Mouse (Mus musculus) kidney, adult 9 months (tissue): ENCODE measurements at regions not wholly inside any gene's neighbourhood (a gene's known extent, or its start where the extent isn't known, plus 50 kb on each side); places are given as distances from the start of the nearest gene placed in this dataset.
A peak's percentile ranks its signal among the peaks of the same experiment; 100 is the strongest.

Experiments
- DNase-seq: peaks from one replicate; pipeline ENCODE4 v3.0.0; 2022

DNA sequence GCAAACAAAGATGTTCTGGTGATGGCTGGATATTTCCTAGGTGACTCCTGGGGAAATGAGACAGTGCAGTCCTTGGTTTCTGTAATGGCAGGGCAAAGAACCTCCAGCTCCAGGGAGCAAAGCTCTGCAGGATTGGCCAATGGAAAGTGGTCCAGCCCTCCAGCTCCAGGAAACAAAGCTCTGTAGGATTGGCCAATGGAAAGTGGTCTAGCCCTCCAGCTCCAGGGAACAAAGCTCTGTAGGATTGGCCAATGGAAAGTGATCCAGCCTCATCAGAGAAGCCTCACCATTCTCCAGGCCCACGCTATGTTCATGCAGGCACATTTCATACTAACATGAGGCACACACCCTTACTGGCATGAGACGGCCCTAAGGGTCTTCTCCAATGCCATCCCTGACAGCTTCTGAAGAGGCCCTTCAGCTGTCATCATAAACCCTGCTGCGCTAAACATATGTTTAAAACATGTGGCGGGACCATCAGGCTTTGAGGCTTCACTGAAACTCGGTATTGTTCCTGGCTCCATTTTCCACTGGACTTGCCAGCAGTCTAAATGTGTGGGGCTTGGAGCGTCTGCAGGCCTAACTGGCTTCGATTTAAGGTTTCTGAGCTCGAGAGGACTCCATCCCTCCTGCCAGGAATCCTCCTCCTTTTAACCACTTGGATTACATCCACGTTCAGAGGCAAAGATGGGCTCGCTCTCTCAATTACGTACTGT, 175.3 kb upstream of the Ccdc54 start:
- no peak for DNase-seq

DNA sequence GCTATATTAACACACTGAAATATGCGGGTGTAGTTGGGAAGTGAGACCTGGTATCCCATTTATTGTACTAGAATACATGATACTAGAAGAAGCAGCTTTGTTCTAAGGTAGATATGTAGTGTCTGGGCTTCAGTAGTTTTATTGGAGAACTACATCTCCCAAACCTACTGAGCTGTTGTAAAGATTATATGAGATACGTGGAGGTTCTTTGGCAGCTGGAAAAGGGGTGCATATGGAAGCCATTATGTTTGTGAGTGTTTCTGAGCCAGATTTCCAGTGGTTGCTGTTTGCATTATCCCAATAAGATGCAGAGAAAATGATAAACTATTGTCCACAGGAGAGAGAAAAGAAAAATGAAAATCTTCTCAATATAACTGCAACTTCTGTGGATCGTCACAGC, 171.1 kb upstream of the Ccdc54 start:
- DNase-seq, result no peak

GRCm38 (mm10) chr16:50759979-50760378, 169.0 kb upstream of the Ccdc54 start:
- no peak for DNase-seq

- peak; percentile 53 for DNase-seq
These were observed 165.7 kb upstream of the Ccdc54 start for GRCm38 (mm10) chr16:50756696-50757095.

DNA sequence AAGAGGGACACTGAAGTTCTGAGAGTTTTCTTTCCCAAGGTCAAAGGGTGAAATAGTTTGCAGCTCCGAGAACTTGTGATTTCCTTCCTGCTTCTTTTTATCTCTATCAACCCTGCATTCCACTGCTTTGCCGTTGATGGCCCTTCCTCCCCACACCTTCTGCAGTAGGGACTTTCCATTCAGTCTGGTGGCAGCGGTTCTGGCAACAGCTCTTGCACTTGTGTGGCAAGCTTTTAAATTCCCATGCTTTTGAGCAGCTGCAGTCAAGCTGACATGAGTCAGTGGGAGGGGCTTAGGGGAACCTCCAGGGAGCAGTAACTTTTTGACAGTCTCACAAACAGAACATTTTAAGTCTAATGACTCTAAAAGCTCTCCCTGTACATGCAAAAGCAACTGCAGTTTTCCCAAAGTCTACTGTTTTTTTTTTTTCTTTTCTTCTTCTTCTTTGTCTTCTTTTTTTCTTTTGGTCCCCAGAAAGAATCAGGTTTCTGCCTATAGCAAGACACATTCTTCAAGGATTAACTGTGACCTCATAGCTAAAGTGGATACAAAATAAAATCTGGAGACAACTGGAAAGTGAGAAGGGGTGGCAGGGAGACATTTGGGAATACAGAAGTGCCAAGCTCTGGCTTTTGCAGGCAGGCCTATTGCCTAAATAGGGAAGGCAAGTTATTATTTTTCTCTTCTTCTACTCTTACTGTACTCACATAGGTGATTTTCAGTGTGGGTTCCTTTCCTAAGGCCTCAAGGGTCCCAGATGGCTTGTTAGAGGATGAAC, 162.8 kb upstream of the Ccdc54 start:
- peak; percentile 67 for DNase-seq

- DNase-seq, result no peak
These were observed 162.1 kb upstream of the Ccdc54 start for GRCm38 (mm10) chr16:50753046-50753445.

DNA sequence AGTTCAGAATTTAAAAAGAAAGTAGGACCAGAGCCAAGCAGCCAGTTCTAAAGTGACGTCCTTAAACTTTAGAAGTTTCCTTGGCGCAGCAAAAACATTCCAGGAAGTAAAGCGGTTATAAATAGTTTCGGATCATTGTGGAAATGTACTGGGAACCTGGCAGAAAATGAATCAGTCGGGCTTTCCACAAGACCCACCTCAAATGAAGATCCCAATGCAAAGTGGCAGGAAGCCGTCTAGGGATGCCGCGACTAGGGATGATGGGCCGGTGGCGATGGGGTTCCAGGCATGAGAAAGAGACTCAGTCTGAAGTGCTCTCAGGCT, 161.3 kb upstream of the Ccdc54 start:
- peak; percentile 74 for DNase-seq

DNA sequence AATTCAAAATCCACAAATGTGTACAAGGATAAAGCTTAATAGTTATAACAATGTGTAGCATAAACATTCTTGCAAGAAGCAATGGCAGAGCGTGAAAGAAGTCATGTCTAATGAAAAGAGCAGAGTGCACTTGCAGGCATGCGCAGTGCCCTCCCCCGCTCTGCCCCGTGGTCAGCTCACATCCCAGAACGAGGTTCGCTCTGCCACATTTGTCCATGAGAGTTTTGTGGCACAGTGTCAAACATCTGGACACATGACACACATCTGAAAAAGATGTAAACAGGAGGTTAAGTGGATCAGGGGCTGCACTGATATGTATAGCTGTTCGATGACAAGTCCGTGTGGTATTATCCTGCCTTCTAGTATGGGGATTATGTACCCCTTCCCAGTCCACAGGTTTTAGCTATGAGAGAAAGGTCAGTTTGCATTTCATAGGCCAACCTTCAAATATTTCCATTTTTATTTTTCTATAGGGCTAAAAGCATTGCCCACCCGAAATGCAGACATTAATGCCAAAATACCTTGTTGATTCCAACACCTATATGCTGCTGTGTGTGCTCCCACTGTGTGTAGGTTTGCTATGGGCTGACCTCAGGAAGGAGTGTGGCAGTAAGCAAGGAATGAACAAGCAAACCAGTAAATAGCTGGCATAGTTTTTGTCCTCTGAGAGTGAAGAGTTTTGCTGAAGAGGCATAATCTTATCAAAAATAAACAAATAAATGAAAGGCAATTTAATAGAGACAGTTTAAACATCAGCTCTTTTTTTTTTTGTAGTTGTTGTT, 160.7 kb upstream of the Ccdc54 start:
- DNase-seq, result no peak

- DNase-seq, result no peak
These were observed 156.7 kb upstream of the Ccdc54 start for GRCm38 (mm10) chr16:50747698-50748097.

DNA sequence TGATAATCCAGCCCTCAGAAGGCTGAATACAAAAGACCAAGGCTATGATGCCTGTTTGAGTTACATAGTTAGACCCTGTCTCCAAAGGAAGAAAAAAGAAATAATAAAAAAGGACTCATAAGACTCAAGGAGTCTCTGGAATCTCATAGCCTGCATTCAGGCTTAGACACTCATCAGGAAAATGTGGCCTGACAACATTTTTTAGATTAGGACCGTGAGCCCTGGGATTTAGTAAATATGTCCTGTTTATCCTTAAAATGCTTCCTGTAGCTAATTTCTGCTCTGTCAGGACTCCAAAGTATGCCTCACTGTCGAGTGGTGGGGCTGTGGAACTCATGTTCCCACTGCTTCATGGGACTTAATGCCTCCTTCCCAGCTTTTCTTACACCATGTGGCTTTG, 154.8 kb upstream of the Ccdc54 start:
- no peak for DNase-seq

- peak; percentile 35 for DNase-seq
These were observed 146.5 kb upstream of the Ccdc54 start for GRCm38 (mm10) chr16:50737396-50737843.

- peak; percentile 94 for DNase-seq
These were observed 145.4 kb upstream of the Ccdc54 start for GRCm38 (mm10) chr16:50736151-50737047.

- no peak for DNase-seq
These were observed 142.4 kb upstream of the Ccdc54 start for GRCm38 (mm10) chr16:50733359-50733758.

- peak; percentile 94 for DNase-seq
These were observed 141.4 kb upstream of the Ccdc54 start for GRCm38 (mm10) chr16:50732082-50733006.

DNA sequence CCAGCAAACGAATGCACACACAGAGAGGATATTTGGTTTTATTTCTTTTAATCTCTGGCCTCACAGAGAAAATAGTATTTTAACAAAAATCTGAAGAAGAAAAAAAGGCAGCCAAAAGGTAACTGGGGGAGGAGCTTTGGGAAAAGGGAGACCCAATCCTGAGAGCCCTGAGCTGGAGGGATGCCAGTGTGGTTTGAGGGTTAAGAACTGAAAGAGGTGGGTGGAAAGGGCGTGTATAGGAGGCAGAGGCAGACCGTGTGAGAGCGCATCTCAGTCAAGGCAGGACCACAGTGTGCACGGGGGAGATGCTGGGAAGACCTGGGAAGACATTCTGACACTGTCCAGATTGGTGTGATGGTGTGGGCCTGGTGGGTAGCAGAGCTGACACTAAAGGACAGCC, 138.4 kb upstream of the Ccdc54 start:
- DNase-seq, result no peak

DNA sequence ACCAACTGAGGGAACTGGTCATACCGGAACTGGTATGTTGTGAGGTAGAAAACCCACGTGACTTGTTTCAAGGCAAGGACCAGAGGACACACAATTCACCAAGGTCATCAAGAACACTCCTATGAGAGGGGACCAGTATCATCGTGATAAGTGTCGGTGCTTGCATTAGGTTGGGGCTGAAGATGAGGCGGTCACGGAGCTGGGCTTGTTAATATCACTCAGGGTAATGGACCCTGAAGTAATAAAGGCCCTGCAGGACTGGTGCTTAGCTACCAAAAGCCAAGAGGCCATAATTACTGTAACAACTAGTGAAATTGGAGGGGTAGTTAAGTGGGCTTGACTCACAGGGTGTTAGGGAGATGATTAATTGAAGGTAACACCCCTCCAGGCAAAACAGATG, 132.2 kb upstream of the Ccdc54 start:
- DNase-seq, result no peak

DNA sequence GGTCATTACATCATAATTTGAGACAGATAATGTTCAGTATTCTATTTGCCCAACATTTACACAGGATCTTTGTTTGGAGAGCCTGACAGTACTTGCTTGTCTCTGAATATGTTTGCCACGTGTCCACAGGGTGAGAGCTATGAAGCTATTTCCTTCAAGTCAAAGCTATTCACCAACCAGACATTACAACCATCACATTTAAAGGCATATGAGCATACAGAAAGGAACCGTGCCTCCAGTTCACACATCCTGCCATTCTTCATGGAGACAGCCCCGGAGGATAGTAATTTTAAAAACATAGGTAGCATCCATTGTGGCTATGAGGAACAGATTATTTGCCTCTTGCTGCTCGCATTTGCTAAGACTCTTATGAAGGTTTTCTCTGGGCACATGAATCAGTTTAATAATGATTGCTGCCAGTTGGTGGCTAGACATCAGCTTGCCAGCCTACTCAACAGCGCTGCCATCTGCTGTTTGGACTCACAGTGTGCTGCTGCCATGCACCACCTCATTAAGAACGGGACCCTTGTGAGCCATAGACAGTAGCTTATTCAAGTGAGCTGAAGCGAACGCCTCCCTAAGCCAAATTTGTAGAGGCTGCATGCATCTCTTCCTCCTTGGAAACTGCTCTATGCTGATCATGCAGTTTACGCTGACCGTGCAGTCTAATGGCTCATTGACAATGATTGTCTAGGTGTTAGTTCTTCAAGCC, 126.5 kb upstream of the Ccdc54 start:
- no peak for DNase-seq

DNA sequence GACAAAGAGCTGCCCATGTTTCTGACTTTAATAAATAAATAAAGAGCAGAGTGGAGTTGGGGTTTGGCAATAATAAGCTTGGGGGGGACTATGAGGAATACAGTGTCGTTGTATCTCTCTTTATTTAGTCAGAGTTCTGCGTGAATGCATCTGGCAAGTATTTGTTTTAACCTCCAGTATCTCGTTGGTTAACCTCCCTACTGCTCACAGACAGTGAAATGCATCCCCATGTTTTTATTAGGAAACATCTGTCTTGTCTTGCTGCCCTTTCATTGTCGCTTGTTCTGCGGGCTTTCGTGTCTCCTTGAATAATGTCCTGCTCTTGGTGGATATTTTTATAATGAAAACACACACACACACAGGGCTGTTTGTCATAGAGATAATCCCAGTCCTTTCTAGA, 118.8 kb upstream of the Ccdc54 start:
- DNase-seq, result no peak

- no peak for DNase-seq
These were observed 117.0 kb upstream of the Ccdc54 start for GRCm38 (mm10) chr16:50707906-50708305.

GRCm38 (mm10) chr16:50705921-50706320, 115.0 kb upstream of the Ccdc54 start:
- DNase-seq, result no peak
